Mouse (Mus musculus) cerebellum, adult 2 months (tissue): ENCODE results near the gene Card9.

Experiments
- CTCF ChIP-seq: fragments of 200-500 bp; IDR thresholded peaks from 2 replicates; pipeline ENCODE4 v1.5.1; 2011; ENCODE audit warnings: low read depth, mild to moderate bottlenecking, control low read depth, low read length, moderate library complexity, borderline replicate concordance; ENCODE audit not compliant: insufficient read depth
- POLR2A ChIP-seq: fragments of 200-500 bp; IDR thresholded peaks from 2 replicates; pipeline ENCODE4 v1.6.1; 2011; ENCODE audit warnings: low read length, control low read depth, borderline replicate concordance; ENCODE audit not compliant: insufficient read depth

GRCm38 (mm10) chr2:26353066-26353980 lies 7.4 kb downstream of the Card9 start:
- TF ChIP-seq CTCF (no peak), POLR2A (no peak)
